Mouse (Mus musculus): ENCODE results near the gene Mlxip. TPM values are rescaled to one million over a fixed set of nuclear protein-coding genes. Genes with fewer than 3 reads are reported as not detected.
A peak's percentile ranks its signal among the peaks of the same experiment; 100 is the strongest.

Gene Mlxip
- polyA plus RNA-seq, 1 experiment from 2014 or later = 17.8 TPM

DNA sequence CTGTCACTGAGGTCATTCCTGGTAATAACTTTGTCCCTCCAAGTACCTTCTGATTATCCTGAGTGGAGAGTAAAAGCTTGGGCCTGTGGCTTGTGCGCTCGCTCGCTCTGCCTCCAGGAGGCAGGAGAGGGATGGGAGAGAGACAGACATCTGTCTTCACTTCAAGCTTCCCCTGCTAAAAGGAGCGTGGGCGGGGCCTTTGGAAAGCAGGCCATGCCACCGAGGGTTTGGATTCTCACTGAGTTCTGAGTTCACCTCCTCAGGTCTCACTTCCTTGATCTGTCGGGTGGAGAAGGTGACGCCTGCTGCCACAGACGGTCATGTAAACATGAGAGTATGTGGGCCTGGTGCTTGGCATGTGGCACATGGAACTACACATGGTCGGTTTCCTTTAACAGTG lies 44.2 kb upstream of the Mlxip start:
- no peak overlapping the region for H3K4me2 ChIP-seq (replicated peaks; ENCODE audit: low read depth)
- ATAC-seq = 0 out of 2 replicates have a peak, but pooled peaks have one; percentile 10
- H3K27me3 ChIP-seq (replicated peaks; ENCODE audit: control insufficient read depth, insufficient read depth, low read length) = no peaks in the 10 kb centered on the region
- H3K4me1 ChIP-seq (replicated peaks; ENCODE audit: control insufficient read depth, insufficient read depth, low read length) = no peaks in the 10 kb centered on the region
- H3K9me3 ChIP-seq (ENCODE audit: control insufficient read depth) = no peaks in the 10 kb centered on the region
- no peak overlapping the region for H3K4me3 ChIP-seq (ENCODE audit: low read depth, low read length)
- H3K27ac ChIP-seq (ENCODE audit: low read depth, low read length) = no peak overlapping the region
- 0 out of 2 replicates have a peak, but pooled peaks cover 12% of the 10 kb centered on the region for H3K36me3 ChIP-seq (ENCODE audit: control insufficient read depth, insufficient read depth)
- no peak overlapping the region for H3K9ac ChIP-seq (ENCODE audit: low read depth, low read length)
- 53% methylated on average over 10 of the region's 10 CpGs for WGBS
- TF ChIP-seq CTCF (IDR thresholded peaks at IDR 0.05; ENCODE audit: low read depth) = peak; percentile 55

DNA sequence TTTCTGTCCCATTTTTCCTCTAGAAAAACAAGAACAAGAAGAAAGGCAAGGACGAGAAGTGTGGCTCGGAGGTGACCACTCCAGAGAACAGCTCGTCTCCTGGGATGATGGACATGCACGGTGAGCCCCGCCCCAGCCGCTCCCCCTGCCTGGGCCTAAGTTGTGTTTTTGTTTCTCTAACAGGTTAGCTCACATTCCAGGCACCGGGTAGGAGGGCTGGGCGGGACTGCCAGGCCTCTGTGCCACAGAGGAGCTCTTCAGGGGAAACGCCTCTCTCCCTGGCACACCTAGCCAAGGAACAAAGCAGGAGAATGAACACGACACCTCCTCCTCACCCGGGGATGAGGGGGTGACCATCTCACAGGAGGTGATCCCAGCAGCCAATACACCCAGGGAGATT lies 38.7 kb upstream of the Mlxip start:
- no peak for ATAC-seq
- Histone ChIP-seq H3K9ac (ENCODE audit: low read depth, low read length) (no peak overlapping the region), H3K4me1 (replicated peaks; ENCODE audit: control insufficient read depth, insufficient read depth, low read length) (no peaks in the 10 kb centered on the region), H3K36me3 (ENCODE audit: control insufficient read depth, insufficient read depth) (peaks cover 53% of the 10 kb centered on the region), H3K4me2 (replicated peaks; ENCODE audit: low read depth) (no peak overlapping the region), H3K4me3 (ENCODE audit: low read depth, low read length) (no peak overlapping the region), H3K27me3 (replicated peaks; ENCODE audit: control insufficient read depth, insufficient read depth, low read length) (no peaks in the 10 kb centered on the region), H3K9me3 (ENCODE audit: control insufficient read depth) (no peaks in the 10 kb centered on the region), H3K27ac (ENCODE audit: low read depth, low read length) (no peak overlapping the region; the same call in 1 of the 2 replicates)
- TF ChIP-seq CTCF (IDR thresholded peaks at IDR 0.05; ENCODE audit: low read depth) = no peak
- 66% methylated on average over 11 of the region's 11 CpGs for WGBS

DNA sequence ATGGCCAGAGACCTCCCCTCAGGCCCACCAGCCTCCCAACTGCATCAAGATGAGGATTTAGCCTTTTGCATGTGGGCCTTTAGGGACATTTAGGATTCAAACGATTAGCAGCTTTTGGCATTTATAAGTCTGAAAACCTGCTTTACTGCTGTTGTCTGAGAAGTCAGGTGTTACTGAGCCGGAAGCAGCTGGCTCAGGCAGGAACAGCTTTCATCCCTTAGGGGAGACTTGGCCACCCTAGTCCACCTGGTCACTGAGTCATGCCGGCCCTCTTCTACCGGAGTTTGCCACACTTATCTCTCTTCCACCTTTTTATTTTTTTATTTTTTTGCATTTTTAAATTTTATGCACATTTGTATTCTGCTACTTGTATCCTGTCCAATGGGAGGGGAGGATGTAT lies 37.3 kb upstream of the Mlxip start:
- TF ChIP-seq CTCF (IDR thresholded peaks at IDR 0.05; ENCODE audit: low read depth) = no peak
- no peak overlapping the region for H3K27ac ChIP-seq (ENCODE audit: low read depth, low read length)

DNA sequence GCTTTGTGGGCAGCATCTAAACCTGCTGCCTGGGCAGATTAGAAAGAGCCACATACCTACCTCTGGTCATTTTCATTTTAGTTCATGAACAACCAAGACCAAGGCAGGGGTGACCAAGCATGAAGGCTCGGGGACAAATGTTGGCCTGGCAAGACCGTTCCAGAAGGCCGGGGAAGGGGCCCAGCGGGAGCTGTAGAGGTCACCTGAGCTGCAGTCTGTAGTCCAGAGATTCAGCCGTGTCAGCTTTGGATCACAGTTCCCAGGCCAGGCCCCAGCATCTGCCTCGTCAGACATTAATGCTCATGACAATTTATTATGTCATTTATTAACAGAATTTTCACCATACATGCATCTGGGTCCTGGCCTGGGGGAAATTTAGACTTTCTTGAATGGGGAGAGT lies 35.2 kb upstream of the Mlxip start:
- H3K4me1 ChIP-seq (replicated peaks; ENCODE audit: control insufficient read depth, insufficient read depth, low read length) = no peaks in the 10 kb centered on the region
- 84% methylated on average over 6 of the region's 6 CpGs for WGBS
- peaks cover 67% of the 10 kb centered on the region for H3K36me3 ChIP-seq (ENCODE audit: control insufficient read depth, insufficient read depth)
- no peak for ATAC-seq
- no peak overlapping the region for H3K27ac ChIP-seq (ENCODE audit: low read depth, low read length)
- no peaks in the 10 kb centered on the region for H3K9me3 ChIP-seq (ENCODE audit: control insufficient read depth)
- H3K4me2 ChIP-seq (replicated peaks; ENCODE audit: low read depth) = no peak overlapping the region
- H3K9ac ChIP-seq (ENCODE audit: low read depth, low read length) = no peak overlapping the region
- H3K27me3 ChIP-seq (replicated peaks; ENCODE audit: control insufficient read depth, insufficient read depth, low read length) = no peaks in the 10 kb centered on the region
- TF ChIP-seq CTCF (IDR thresholded peaks at IDR 0.05; ENCODE audit: low read depth) = no peak
- no peak overlapping the region for H3K4me3 ChIP-seq (ENCODE audit: low read depth, low read length)

More for the DNA sequence above, 37.3 kb upstream of the Mlxip start:
- no peaks in the 10 kb centered on the region for H3K9me3 ChIP-seq (ENCODE audit: control insufficient read depth)
- no peaks in the 10 kb centered on the region for H3K4me1 ChIP-seq (replicated peaks; ENCODE audit: control insufficient read depth, insufficient read depth, low read length)
- no peak overlapping the region for H3K4me3 ChIP-seq (ENCODE audit: low read depth, low read length)
- H3K27me3 ChIP-seq (replicated peaks; ENCODE audit: control insufficient read depth, insufficient read depth, low read length) = no peaks in the 10 kb centered on the region
- ATAC-seq = no peak
- H3K9ac ChIP-seq (ENCODE audit: low read depth, low read length) = no peak overlapping the region
- H3K36me3 ChIP-seq (ENCODE audit: control insufficient read depth, insufficient read depth) = peaks cover 59% of the 10 kb centered on the region
- WGBS = 92% methylated on average over 4 of the region's 4 CpGs
- H3K4me2 ChIP-seq (replicated peaks; ENCODE audit: low read depth) = no peak overlapping the region

DNA sequence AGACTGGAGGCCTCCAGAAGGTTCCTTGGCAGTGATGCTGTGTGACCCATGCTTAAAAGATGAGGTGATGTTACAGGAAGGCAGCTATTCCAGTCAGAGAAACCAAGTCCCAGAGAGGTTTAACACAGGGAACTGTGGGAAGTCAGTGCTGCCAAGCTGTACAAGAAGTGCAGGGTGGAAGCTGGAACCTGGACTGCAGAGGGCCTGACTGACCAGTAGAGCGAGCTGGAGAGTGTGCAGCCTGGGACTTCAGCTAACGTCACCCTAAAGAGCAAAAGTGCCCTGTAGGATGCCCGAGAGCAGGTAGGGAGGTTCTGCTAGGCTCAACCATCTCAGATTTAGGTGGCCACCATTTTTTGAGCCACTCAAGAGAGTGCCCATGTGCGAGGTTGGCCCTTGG lies 31.7 kb upstream of the Mlxip start:
- Histone ChIP-seq H3K4me3 (ENCODE audit: low read depth, low read length) (no peak overlapping the region), H3K4me2 (replicated peaks; ENCODE audit: low read depth) (no peak overlapping the region), H3K27ac (ENCODE audit: low read depth, low read length) (no peak overlapping the region), H3K9me3 (ENCODE audit: control insufficient read depth) (no peaks in the 10 kb centered on the region), H3K4me1 (replicated peaks; ENCODE audit: control insufficient read depth, insufficient read depth, low read length) (no peaks in the 10 kb centered on the region), H3K36me3 (ENCODE audit: control insufficient read depth, insufficient read depth) (peaks cover 46% of the 10 kb centered on the region), H3K9ac (ENCODE audit: low read depth, low read length) (no peak overlapping the region), H3K27me3 (replicated peaks; ENCODE audit: control insufficient read depth, insufficient read depth, low read length) (no peaks in the 10 kb centered on the region)
- no peak for ATAC-seq
- TF ChIP-seq CTCF (IDR thresholded peaks at IDR 0.05; ENCODE audit: low read depth) = peak; percentile 15; the same call in 1 of the 2 replicates
- 88% methylated on average over 4 of the region's 4 CpGs for WGBS

DNA sequence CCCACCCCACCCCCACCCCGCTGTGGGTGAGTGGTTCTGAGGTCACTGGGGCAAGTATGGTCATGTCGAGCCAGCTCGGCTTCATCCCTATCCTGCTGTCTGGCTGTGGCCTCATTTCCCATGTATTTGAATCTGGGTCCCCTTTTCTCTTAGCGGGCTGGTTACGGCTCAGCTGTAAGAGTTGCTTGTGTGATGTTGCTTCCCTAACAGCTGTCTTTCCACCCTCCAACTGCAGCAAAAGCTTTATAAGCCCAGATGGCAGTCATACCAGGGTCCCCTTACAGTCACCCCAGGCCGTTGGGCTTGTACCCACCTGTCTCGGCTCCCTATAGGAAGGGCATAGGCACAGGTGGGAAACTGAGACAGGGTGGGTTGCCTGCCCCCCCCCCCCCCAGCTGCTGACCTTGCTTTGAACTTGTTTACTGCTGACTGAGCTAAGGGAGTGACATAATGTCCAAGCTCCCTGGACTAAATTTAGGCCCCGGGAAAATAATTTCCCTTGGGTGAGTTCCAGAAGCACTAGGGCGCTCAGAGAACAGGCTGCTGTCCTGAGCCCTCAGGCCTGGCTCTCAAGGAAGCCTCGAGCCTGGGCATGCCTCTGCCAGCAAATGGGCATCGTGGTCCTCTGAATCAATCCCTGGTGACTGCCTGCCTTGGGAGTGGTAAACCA lies 30.2 kb upstream of the Mlxip start:
- no peak for ATAC-seq

More for the DNA sequence above, 30.2 kb upstream of the Mlxip start:
- H3K27ac ChIP-seq (ENCODE audit: low read depth, low read length) = peak overlapping the region; percentile 21; the same call in 1 of the 2 replicates
- no peaks in the 10 kb centered on the region for H3K27me3 ChIP-seq (replicated peaks; ENCODE audit: control insufficient read depth, insufficient read depth, low read length)
- H3K9me3 ChIP-seq (ENCODE audit: control insufficient read depth) = no peaks in the 10 kb centered on the region
- H3K4me1 ChIP-seq (replicated peaks; ENCODE audit: control insufficient read depth, insufficient read depth, low read length) = no peaks in the 10 kb centered on the region
- no peak overlapping the region for H3K9ac ChIP-seq (ENCODE audit: low read depth, low read length)
- no peak overlapping the region for H3K4me3 ChIP-seq (ENCODE audit: low read depth, low read length)
- H3K36me3 ChIP-seq (ENCODE audit: control insufficient read depth, insufficient read depth) = peaks cover 31% of the 10 kb centered on the region
- 76% methylated on average over 11 of the region's 11 CpGs for WGBS
- TF ChIP-seq CTCF (IDR thresholded peaks at IDR 0.05; ENCODE audit: low read depth) = no peak
- no peak overlapping the region for H3K4me2 ChIP-seq (replicated peaks; ENCODE audit: low read depth)

Data from intestine, postnatal 0 days (tissue).